Mouse (Mus musculus) C2C12 (cell line): ENCODE measurements around the gene Nhp2.

Experiments
- CTCF ChIP-seq: IDR thresholded peaks from one replicate; pipeline ENCODE4 v1.5.1; 2011; ENCODE audit not compliant: control insufficient read depth, insufficient read depth, insufficient read length
- MYOD1 ChIP-seq: IDR thresholded peaks from one replicate; pipeline ENCODE4 v1.6.1; 2011; ENCODE audit warnings: low read depth; ENCODE audit not compliant: control insufficient read depth, insufficient read length

DNA sequence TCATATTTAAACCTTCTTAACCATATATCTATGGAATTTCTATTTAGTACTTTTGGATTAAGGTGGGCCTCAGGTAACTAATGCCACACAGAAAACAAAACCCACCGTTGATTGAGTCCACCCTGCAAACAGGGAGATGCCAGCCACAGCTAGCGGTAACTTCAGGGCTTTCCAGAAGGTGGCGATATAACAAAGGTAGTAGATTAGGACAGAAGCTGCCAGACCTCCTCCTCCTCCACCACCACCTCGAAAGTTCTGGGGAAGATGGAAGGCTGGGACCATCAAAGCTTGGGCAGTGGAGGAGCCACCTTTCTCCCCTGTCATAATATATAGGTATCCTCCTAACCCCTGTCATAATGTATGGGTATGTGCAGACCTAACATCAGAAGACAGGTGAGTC, 1.8 kb upstream of the Nhp2 start:
- TF ChIP-seq CTCF, result peak; percentile 64
- no peak for TF ChIP-seq MYOD1
